Mouse (Mus musculus): ENCODE measurements around the gene Lss.

The Lss gene

DNA sequence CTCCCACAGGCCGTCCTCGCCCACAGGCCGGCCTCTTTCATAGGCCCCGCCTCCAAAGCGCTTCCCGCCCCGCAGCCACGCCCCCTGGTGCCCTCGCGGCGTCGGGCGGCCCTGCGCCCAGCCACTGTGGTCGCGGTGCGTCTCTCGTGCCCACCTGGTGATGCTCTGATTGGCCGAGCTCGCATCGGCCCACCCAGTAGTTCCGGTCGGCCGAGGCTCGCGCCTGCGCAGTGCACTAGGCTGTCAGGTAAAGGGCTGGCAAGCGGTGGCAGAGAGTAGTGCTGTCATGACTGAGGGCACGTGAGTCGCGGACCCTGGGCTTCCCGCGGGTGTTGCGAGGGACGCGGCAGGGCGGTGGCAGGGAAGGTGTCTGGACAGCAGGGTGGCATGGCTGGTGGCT is at the start of gene Lss:
Gene Lss (plus strand): TSS at position 214 of the 400 bp plus-strand sequence.
- peak; percentile 96 to 99 for DNase-seq

DNA sequence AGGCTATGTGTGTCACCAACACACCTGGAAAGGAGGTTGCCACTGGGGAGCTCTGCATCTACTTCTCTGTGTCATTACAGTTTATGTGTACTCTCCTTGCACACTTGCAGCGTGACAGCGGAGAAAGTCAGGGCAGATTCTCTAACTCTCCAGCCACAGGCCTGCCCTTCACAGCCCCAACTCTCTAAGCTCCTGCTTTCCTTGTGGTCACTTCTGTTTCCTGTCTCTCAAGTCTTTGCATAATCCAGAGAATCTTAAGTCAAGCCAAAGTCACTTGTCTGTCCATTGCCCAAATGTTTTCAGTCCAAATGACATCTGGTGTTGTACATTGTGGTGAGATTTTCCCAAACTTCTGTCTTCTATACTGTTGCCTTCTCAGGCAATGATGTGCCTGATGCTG is 45.1 kb upstream of the Lss start:
- DNase-seq = no peak

DNA sequence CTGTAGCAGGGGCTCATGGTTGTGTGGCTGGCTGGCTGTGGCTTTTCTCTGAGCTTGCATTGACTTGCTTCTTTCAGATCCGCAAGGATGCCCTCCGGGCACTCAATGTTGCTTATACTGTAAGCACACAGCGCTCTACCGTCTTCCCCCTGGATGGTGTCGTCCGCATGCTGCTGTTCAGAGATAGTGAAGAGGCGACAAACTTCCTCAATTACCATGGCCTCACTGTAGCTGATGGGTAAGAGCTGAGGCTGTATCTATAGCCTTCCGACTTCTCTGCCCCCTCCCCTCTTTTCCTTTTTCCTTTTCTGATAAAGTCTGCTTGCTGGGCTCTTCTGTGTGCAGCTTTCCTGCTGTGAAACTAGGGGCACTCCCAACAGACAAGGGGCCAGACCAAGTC is 43.1 kb upstream of the Lss start:
- no peak for DNase-seq

DNA sequence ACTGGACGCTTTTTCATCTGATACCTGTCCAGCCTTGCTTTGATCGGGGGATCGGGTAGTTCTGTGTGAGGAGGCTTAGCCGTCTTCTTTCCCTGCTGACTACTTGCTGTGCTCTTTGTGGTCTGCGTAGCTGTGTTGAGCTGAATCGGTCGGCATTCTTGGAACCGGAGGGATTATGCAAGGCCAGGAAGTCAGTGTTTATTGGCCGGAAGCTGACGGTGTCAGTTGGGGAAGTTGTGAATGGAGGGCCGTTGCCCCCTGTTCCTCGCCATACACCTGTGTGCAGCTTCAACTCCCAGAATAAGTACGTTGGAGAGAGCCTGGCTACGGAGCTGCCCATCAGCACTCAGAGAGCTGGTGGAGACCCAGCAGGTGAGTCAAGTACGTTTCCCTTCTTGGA is 42.2 kb upstream of the Lss start:
- no peak for DNase-seq

DNA sequence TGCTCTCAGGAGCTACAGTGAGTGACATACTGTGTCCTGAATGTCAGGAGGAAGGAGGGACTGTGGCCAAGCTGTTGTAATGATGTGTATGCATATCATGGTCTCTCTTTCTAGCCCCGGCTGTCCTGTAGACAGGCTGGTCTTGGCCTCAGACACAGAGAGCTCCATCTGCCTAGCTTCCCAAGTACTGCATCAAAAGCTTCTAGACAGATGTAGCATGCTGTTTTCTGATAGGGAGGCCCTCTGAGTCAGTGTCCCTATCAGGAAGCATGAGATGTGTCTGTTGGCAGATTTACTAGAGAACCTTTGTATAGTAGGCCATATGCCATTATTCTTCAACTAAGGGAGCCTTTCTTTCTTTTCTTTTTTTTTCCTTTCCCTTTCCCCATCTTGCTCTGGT is 37.9 kb upstream of the Lss start:
- no peak for DNase-seq

DNA sequence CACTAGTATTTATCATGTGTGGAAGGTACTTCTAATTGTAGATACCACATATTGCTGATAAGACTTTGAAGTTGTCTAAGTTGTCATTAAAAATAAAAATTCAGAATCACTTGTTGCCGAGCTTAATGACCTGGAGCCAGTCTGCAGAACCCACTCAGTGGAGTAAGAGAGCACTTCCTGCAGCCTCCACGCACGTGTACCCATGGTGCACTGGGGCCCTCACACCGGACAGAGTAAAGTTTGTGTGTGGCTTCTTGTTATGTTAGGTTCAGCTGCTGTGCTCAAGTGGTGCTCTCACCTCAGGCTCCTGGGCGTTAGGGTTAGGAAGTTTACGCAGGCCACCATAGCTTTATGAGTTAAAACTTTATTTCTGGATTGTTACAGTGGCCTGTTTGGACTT is 35.9 kb upstream of the Lss start:
- no peak for DNase-seq

DNA sequence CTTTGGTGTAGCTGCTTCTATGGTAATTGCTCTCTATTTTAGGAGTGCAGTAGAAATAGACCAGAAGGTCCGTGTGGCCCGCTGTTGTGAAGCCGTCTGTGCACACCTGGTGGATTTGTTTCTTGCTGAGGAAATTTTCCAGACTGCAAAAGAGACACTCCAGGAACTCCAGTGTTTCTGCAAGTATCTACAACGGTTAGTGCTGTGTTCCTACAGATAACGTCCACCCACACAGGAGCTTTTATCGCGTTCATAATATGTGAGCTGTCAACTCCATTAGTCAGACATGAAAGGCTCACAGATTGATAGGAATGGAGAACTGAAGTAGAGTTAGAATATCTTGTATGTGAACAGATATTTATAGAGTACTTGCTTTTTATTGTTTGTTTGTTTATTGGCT is 35.0 kb upstream of the Lss start:
- no peak for DNase-seq

DNA sequence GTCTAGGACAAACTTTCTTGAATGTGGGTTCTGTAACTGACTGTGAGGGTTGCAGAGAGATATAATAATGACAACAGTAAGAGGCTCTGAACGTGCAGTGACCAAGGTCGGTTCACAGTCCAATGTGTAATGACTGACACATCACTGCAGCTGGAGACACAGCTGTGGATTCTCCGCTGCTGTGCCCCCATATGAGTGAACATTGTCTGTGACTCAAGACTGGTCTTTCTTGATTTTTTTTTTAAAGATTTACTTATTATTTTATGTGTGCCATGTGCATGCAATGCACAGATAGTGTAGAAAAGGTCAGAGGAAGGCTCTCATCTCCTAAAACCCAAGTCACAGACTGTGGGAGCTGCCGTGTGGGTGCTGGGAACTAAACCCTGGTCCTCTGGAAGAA is 33.9 kb upstream of the Lss start:
- no peak for DNase-seq

DNA sequence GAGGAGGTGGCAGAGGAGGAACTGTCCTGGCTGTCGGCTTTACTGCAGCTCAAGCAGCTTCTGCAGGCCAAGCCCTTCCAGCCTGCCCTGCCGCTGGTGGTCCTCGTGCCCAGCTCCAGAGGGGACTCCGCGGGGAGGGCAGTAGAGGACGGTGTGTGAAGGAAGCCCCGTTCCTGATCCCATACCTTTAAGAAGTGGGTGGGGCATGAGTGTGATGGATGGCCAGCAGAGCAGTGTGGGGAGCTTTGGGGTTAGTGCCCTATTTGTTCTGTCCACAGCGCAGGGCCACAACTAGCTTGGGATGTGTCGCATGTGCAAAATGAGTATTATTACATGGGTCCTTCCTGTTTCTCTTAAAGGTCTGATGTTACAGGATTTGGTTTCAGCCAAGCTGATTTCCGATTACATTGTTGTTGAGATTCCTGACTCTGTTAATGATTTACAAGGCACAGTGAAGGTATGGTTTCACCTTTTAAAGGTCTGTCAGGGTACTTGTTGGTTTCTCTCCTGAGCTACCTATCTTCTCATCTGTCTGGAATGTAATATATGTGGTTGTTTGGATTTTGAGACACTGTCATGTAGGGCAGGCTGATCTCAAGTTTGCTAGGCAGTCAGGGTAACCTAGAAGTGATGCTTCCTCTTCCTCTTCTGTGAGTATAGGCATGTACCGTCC is 27.0 kb upstream of the Lss start:
- no peak for DNase-seq

DNA sequence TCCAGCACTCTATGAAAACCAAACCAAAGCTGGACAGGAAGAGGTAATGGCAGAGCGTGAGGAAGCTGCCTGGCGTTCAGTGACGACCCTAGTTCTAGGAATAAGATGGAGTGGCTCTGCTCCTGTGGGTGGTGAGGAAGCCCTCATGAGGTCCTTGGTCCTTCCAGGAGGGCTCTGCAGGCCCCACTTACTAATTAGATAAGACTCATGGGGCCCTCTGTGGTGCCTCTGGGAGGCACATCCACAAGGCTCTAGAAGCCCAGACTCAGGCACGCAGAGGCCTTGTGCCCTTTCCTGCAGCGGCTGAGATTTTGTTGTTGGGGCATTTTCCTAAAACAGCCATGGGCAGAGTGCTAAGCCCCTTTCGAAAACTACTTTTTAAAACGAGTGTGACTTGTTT is 25.5 kb upstream of the Lss start:
- no peak for DNase-seq

DNA sequence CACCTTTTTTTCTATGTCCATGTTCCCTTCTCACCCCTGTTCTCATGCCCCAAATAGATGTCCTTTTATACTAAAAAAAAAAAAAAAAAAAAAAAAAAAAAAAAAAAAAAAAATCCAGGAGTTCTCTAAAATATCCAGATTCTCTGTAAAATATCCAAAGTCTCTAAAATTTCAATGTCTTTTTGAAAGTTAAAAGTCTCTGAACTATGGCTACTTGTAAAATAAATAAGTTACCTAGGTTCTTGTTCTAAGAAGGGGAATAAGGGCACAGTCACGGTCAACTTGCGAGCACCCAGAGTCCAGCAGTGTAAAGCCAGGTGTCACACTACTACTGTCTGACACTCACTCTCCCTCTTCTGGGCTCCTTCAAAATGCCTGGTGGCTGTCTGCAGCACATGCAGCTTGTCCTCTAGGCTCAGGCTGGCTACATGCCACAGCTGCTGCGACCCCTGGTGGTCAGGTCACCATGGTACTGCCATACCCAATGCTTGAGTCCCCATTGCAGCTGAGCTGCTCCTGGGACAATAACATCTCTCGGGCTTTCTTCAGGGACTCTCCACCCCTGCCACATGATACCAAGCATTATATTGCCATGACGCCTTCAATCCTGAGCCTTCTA is 18.3 kb upstream of the Lss start:
- DNase-seq = peak; percentile 43 to 58

DNA sequence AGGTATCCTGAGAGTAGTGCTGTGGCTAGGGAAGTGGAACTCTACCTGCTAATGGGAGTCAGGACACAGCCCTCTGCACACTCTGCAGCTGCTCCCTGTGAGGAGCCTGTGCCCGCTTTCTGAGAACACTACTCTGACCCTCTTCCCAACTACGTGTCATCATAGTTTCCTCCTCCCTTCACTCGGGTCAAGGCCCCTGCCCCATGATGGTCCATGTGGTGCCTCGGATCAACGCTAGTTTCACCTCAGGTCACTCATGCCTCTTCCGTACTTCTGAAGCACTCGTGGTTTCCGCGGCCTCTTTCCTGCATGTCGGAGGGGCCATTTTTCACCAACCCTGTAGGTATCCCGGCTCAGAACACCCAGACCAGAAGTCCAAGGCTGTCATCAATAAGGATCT is 466 bp upstream of the Lss start:
- no peak for DNase-seq

DNA sequence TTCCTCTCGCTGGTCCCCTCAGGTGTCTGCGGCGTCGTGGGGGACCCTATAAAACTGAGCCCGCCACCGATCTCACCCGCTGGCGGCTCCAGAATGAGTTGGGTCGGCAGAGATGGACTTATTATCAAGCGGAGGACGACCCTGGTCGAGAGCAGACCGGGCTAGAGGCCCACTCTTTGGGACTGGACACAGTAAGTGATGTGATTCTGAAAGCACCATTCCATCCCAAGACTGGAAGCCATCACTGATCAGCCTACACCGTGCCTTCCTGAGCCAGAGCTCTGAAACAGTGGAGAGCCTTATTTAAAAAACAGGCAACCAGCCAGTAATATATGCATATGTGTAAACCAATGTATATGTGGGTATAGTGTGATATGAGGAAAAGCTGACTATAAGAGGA is 440 bp downstream of the Lss start:
- DNase-seq = no peak

DNA sequence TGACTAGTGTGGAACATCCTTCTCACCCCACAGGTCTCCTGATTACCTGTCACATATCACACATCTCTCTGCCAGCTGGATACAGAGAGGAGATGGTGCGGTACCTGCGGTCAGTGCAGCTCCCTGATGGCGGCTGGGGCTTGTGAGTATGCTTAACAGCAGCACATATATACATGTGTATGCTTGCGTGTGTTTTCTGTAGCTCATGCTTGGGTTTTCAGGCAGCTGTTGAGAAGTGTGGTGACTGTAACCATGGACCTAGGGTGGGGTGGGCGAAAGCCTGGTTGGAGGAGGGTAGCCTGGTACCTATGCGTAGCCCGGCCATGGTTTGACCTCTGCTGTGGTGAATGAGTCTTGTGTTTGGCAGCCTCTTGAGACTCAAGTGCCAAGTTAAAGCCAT is 4.1 kb downstream of the Lss start:
- DNase-seq = no peak

DNA sequence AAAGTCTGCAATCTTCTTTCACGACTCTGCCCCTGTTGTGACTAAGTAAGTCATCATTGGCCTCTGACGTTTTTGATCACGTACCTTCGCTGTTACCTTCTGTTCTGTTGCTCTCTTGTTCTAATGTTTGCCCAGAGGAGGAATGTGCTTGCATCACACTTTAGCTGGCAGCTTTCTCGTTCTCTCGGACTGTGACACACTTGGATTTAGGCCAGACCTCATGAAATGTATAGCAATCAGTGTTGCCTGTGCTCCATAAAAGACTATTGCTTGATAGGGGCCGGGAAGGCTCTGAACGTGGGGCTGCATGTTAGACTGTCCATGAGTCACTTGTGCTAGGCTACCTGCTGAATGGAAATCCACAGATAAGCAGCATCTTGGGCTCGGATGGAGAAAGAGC is 6.2 kb downstream of the Lss start:
- no peak for DNase-seq

DNA sequence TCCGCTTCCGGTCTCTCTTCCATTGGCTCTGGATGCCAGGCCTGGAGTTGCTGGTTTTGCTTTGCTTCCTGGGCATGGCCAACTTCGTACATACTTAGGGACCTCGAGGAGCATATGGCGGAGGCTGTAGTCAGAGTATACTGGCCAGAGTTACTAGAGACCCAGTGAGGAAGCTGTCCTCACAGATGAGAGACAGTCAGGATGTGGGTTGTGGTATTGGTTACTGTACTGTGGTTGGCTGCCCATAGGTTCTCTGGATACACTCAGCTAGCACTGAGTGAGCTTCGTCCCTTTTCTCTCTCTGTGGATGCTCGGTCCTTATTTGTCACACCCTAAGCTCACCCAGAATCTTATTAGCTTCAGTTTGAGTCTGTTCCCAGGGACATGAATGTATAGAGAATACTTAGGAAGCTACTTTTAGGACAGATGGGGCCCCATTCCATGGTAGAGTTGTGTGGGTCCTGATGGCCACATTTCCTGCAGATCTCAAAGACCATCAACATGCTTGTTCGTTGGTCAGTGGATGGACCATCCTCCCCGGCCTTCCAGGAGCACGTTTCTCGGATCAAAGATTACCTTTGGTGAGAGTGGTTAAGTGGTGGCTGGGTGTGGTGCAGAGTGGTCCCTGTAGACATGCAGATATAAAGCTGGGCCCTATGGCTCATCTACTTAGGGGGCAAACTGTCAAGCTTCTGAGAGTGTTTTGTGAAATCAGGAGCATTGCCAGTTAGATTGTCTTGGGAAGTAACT is 10.1 kb downstream of the Lss start:
- no peak for DNase-seq

DNA sequence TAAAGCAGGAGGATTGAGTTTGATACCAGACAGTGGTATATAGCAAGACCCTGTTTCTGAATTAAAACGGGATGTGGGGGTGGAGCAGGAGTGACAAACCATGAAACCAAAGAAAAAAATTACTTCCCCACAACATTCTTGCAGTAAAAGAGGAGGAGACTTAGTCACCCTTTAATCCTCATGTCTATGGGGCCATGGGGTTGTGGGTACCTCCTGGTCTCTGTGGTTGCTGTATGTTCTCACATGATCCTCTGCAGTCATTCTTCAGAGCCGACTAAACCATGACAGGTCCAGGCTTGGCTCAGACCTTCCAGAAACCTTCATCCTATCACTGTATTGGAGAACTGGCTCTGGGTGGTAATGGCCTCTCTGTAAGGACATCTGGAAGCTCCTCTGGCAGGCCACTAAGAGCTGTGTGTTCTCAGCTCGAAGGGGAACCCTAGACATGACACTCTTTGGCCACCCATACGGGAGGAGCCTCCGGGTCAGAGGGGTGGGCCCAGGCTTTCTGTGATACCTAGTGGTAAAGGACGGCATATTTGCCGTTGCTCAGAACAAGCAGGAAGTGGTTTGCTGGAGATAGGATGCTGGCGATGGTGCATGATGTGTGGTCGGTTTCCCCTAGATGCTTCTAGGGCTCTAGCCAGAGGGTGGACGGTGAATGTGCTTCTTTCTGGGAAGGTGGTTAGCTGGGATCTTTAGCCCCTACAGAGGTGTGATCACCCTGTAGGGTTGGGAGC is 11.4 kb downstream of the Lss start:
- DNase-seq = no peak

DNA sequence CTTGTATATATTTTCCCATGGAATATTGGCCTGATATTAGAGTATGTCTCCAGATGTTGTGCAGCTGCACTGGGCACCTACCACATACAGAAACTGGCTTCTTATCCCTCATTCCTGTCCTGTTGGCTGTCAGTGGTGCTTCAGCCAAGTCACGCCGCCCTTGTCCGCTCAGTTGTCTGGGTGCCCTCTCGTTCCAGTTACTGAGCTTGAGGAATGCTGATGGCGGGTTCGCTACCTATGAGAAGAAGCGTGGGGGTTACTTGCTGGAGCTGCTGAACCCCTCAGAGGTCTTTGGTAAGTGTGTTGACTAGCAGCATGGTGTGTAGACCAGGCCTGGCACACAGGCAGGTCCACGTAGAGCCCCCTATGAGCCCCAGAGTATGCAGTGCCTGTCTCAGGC is 15.2 kb downstream of the Lss start:
- DNase-seq = no peak

DNA sequence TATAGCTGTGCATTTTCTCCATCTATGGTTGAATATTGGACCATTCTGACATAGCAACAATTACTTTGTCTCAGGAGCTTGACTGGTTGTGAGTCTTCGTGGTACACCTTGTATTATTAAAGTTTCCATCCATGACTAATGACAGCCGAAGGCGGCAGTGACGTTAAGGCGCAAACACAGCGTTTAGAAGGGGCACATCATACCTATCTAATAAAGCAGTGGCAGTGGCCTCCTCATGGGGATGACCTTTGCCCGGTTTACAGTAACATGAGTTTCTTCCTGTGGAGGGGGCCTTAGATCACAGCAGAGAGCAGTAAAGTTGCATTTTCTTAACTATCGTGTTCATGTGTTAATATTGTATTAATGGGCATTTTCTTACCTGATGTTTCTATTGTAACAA is 16.8 kb downstream of the Lss start:
- DNase-seq = no peak

DNA sequence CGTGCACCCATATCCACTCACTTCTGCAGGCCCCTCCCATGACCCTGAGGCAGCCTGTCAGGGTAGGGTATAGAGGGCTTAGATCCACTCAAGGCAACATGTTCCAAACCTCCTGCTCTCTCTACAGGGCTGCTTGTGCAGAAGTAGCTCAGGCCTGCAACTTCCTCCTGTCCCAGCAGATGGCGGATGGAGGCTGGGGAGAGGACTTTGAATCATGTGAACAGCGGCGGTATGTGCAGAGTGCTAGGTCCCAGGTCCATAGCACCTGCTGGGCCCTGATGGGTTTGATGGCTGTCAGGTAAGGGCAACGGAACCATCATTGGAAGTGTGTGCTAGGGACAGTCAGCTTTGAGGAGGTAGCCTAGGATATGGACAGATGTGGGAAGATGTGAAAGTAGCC is 19.1 kb downstream of the Lss start:
- no peak for DNase-seq

DNA sequence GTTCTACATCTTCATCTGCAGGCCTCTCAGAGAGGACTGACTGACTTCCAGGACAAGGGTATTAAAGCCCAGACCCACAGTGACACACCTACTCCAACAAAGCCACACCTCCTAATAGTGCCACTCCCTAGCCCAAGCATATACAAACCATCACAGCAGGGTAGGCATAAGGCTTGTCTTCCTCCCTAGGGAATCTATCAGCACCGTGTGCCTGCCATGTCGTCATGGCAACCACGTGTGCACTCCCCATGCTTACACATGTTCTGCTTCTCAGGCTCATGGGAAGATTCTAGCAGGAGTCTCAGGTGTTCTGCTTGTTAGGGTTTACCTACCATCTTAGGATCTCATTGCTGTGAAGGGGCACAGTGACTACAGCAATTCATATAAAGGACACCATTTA is 20.2 kb downstream of the Lss start:
- DNase-seq = no peak

DNA sequence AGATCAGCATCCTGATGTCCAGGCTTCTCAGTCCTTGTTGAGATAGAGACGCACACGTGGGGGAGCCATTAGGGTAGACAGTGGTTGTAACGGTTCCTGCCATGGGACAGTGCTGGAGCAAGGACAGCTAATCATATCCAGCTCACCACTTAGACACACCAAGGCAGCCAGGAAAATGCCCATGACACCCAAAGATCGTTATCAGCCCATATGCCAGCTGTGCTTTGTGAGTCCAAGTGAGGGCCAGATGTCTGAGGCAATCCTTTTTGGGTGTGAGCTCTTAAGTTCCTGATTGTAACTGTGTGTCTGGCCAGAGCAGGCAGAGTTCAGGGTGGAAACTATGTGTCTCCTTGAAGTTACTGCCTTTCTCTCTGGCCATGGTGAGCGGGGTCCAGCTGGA is 22.7 kb downstream of the Lss start:
- no peak for DNase-seq

DNA sequence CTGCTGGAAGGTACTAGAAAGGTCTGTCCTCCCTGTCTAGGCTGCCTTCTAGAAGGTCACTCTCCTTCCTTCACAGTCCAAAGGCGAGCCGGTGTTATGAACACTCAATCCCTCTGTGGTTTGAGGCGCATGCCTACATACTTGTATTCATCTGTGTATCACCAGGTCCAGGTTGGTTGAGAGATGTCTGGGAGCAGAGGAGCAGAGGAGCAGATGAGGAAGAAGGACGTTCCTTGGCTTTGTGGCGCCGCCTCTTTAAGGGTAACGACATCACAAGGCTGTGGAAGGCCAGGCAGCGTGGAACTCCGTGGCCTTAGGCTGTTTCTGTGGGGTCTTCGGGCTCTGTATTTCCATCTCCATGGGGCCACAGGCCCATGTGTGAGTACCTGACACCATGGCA is 30.6 kb downstream of the Lss start, which contains the start of gene Spatc1l:
Gene Spatc1l (plus strand): TSS at position 301 of the 400 bp plus-strand sequence.
- no peak for DNase-seq
